Mouse (Mus musculus) heart, postnatal 36 days (tissue): ENCODE data around the gene Mdfic. TPM values are rescaled to one million over a fixed set of nuclear protein-coding genes. Genes with fewer than 3 reads are reported as not detected.
"Not testable (repeated sequence)": the region's sequence is repeated elsewhere in the genome, so short reads cannot be mapped to it uniquely, and the experiment has no call there.

Source experiments
- DNase-seq, 2 experiments: peaks; one replicate each; pipeline ENCODE4 v3.0.0; 2021 to 2022
- intact Hi-C: fragments of 180-260 bp; cut with DNase I; formaldehyde crosslinking; loops from one replicate; pipeline ENCODE4 v1.15.1; 2025
- total RNA-seq, 2 experiments: library from RNA; stranded (reverse); gene quantifications; 2 replicates each; pipeline ENCODE4 v1.2.3; 2021

Mdfic gene
- 10 to 100 TPM; 15.3 to 17.9 TPM for total RNA-seq

- intact Hi-C loops: loop anchor here (2.0 kb wide), 2 partner anchors 22 to 70 kb away; no protein-coding TSS in a partner anchor
- DNase-seq: peak in 1 of 2 experiments; percentile 82
Observed at GRCm38 (mm10) chr6:15720461-15720817, at the start of gene Mdfic. Gene Mdfic, plus strand, starts transcription at chr6:15720661.

GRCm38 (mm10) chr6:15671364-15671763 is 49.1 kb upstream of the Mdfic start:
- intact Hi-C loops: loop anchor here (2.0 kb wide), 1 partner anchor 119 kb away; no protein-coding TSS in a partner anchor
- no peak for DNase-seq

- DNase-seq: no peak
- intact Hi-C loops: no loop called here
Observed at GRCm38 (mm10) chr6:15710080-15710479, 10.4 kb upstream of the Mdfic start.

GRCm38 (mm10) chr6:15710706-15711105 is 9.8 kb upstream of the Mdfic start:
- intact Hi-C loops: no loop called here
- DNase-seq: no peak

GRCm38 (mm10) chr6:15712860-15713385 is 7.5 kb upstream of the Mdfic start:
- intact Hi-C loops: no loop called here
- DNase-seq: no peak

GRCm38 (mm10) chr6:15714036-15714435 is 6.4 kb upstream of the Mdfic start:
- intact Hi-C loops, DNase-seq: not testable (repeated sequence)

GRCm38 (mm10) chr6:15714996-15715844 is 5.2 kb upstream of the Mdfic start:
- intact Hi-C loops: no loop called here
- no peak for DNase-seq

GRCm38 (mm10) chr6:15719919-15720318 is 542 bp upstream of the Mdfic start:
- DNase-seq: no peak
- intact Hi-C loops: loop anchor here (2.0 kb wide), 2 partner anchors 23 to 71 kb away; no protein-coding TSS in a partner anchor

GRCm38 (mm10) chr6:15720818-15721715 is 606 bp downstream of the Mdfic start:
- intact Hi-C loops: loop anchor here (2.0 kb wide), 2 partner anchors 22 to 70 kb away; no protein-coding TSS in a partner anchor
- DNase-seq: peak; percentile 74 to 85

- intact Hi-C loops: loop anchor here (2.0 kb wide), 2 partner anchors 21 to 69 kb away; no protein-coding TSS in a partner anchor
Observed at GRCm38 (mm10) chr6:15721716-15722031, 1.2 kb downstream of the Mdfic start.

GRCm38 (mm10) chr6:15722631-15723030 is 2.2 kb downstream of the Mdfic start:
- DNase-seq, intact Hi-C loops: not testable (repeated sequence)

More at GRCm38 (mm10) chr6:15721716-15722031, 1.2 kb downstream of the Mdfic start:
- no peak for DNase-seq

- intact Hi-C loops: no loop called here
- no peak for DNase-seq
Observed at GRCm38 (mm10) chr6:15724304-15724703, 3.8 kb downstream of the Mdfic start.

GRCm38 (mm10) chr6:15726422-15726821 is 6.0 kb downstream of the Mdfic start:
- no peak for DNase-seq
- intact Hi-C loops: no loop called here

- intact Hi-C loops: no loop called here
- no peak for DNase-seq
Observed at GRCm38 (mm10) chr6:15727681-15728410, 7.4 kb downstream of the Mdfic start.

- DNase-seq: no peak
Observed at GRCm38 (mm10) chr6:15728844-15729577, 8.6 kb downstream of the Mdfic start.

GRCm38 (mm10) chr6:15730258-15730657 is 9.8 kb downstream of the Mdfic start:
- DNase-seq: no peak
- intact Hi-C loops: no loop called here

More at GRCm38 (mm10) chr6:15728844-15729577, 8.6 kb downstream of the Mdfic start:
- intact Hi-C loops: no loop called here

GRCm38 (mm10) chr6:15730666-15731065 is 10.2 kb downstream of the Mdfic start:
- no peak for DNase-seq
- intact Hi-C loops: no loop called here

- intact Hi-C loops: no loop called here
- DNase-seq: no peak
Observed at GRCm38 (mm10) chr6:15731452-15731851, 11.0 kb downstream of the Mdfic start.

- DNase-seq: no peak
- intact Hi-C loops: loop anchor here (5.0 kb wide), 1 partner anchor 540 kb away; no protein-coding TSS in a partner anchor
Observed at GRCm38 (mm10) chr6:15737312-15737911, 17.0 kb downstream of the Mdfic start.
